ENCODE assay signal across 8 mouse cellular contexts in genomic region chr2:132253603-132254002, GRCm38 (mm10). TPM values are rescaled to one million over a fixed set of nuclear protein-coding genes. Genes with fewer than 3 reads are reported as not detected.
DNase-seq lines count a peak whose midpoint lies in the region; ATAC-seq and TF ChIP-seq lines count a peak whose summit lies in the region.

No protein-coding gene starts in this region.

- no peaks in the 10 kb centered on the region for H3K79me2 ChIP-seq in heart, adult 2 months (replicated peaks; ENCODE audit: control insufficient read depth, insufficient read depth, low read length)

- H3K4me2 ChIP-seq in forebrain, embryonic 14.5 days (ENCODE audit: low read length) = peak overlapping the region; percentile 45
- peak overlapping the region; percentile 77 for H3K4me2 ChIP-seq in liver, embryonic 15.5 days

- H3K4me1 ChIP-seq in heart, adult 2 months (ENCODE audit: control insufficient read depth, insufficient read depth, low read length) = peaks cover 2% of the 10 kb centered on the region; the same call in 1 of the 2 replicates
- peaks cover 5% of the 10 kb centered on the region; the same call in 1 of the 2 replicates for H3K4me1 ChIP-seq in forebrain, embryonic 14.5 days (ENCODE audit: control insufficient read depth, insufficient read depth, low read length)
- peaks cover 37% of the 10 kb centered on the region for H3K4me1 ChIP-seq in liver, embryonic 15.5 days (replicated peaks)

- H3K27me3 ChIP-seq in heart, adult 2 months (ENCODE audit: control insufficient read depth, insufficient read depth, low read length) = no peaks in the 10 kb centered on the region
- H3K27me3 ChIP-seq in forebrain, embryonic 14.5 days (replicated peaks; ENCODE audit: control insufficient read depth, insufficient read depth, low read length) = no peaks in the 10 kb centered on the region
- no peaks in the 10 kb centered on the region for H3K27me3 ChIP-seq in liver, embryonic 15.5 days

- TF ChIP-seq CTCF in heart, adult 2 months (IDR thresholded peaks at IDR 0.05) = no peak

- peak overlapping the region; percentile 54; the same call in 1 of the 2 replicates for H3K9ac ChIP-seq in heart, adult 2 months (ENCODE audit: low read depth, low read length)
- H3K9ac ChIP-seq in forebrain, embryonic 14.5 days (ENCODE audit: low read length) = peak overlapping the region; percentile 48; the same call in 1 of the 2 replicates
- peak overlapping the region; percentile 71 for H3K9ac ChIP-seq in liver, embryonic 15.5 days

- intact Hi-C loops in heart, adult 2 months (cut with DNase I) = loop anchor here (5.0 kb wide), 1 partner anchor 434 kb away; the partner anchor contains the start of gene Shld1
- intact Hi-C loops in heart, postnatal 14 days (cut with DNase I) = no loop called here

- DNase-seq in heart, adult 2 months = no peak
- DNase-seq in heart, postnatal 14 days = no peak
- DNase-seq in 3T3-L1 (ENCODE audit: low read depth, low spot score) = peak; percentile 34
- DNase-seq in forebrain, embryonic 14.5 days (ENCODE audit: low spot score) = no peak
- DNase-seq in layer of hippocampus, adult 9-10 months (ENCODE audit: low spot score) = no peak
- DNase-seq in thymus, postnatal 10 days (ENCODE audit: low spot score in 2 of 2) = no peak

- no peaks in the 10 kb centered on the region for H3K9me3 ChIP-seq in forebrain, embryonic 14.5 days (replicated peaks; ENCODE audit: control insufficient read depth, low read length)
- H3K9me3 ChIP-seq in liver, embryonic 15.5 days (replicated peaks) = no peaks in the 10 kb centered on the region

- ATAC-seq in forebrain, embryonic 14.5 days = no peak
- no peak for ATAC-seq in liver, embryonic 15.5 days (ENCODE audit: insufficient read depth)
- no peak for ATAC-seq in megakaryocyte progenitor cell, adult 5-6 weeks (replicated peaks; ENCODE audit: poor library complexity)

- TF ChIP-seq POLR2A in heart, adult 2 months (IDR thresholded peaks at IDR 0.05; ENCODE audit: insufficient read depth, low read depth, low read length) = no peak

- 2% methylated on average over 7 of the region's 7 CpGs for WGBS in heart, adult 2 months
- under 1% methylated on average over 7 of the region's 7 CpGs for WGBS in forebrain, embryonic 14.5 days
- under 1% methylated on average over 7 of the region's 7 CpGs for WGBS in liver, embryonic 15.5 days (ENCODE audit: insufficient replicate concordance)

- TF ChIP-seq EP300 in heart, adult 2 months (IDR thresholded peaks at IDR 0.05; ENCODE audit: insufficient read depth, low read depth, low read length) = no peak

- H3K4me3 ChIP-seq in heart, adult 2 months = peak overlapping the region; percentile 50
- H3K4me3 ChIP-seq in forebrain, embryonic 14.5 days (ENCODE audit: low read depth, low read length) = peak overlapping the region; percentile 55
- H3K4me3 ChIP-seq in liver, embryonic 15.5 days (replicated peaks) = peak overlapping the region; percentile 83

- H3K27ac ChIP-seq in heart, adult 2 months = peak overlapping the region; percentile 84
- peak overlapping the region; percentile 48; the same call in 1 of the 2 replicates for H3K27ac ChIP-seq in forebrain, embryonic 14.5 days (ENCODE audit: low read depth, low read length)
- peak overlapping the region; percentile 85 for H3K27ac ChIP-seq in liver, embryonic 15.5 days (replicated peaks)

- peaks cover 9% of the 10 kb centered on the region for H3K36me3 ChIP-seq in heart, adult 2 months (ENCODE audit: control insufficient read depth, insufficient read depth, low read length)
- H3K36me3 ChIP-seq in forebrain, embryonic 14.5 days (ENCODE audit: control insufficient read depth, insufficient read depth, low read length) = peaks cover 18% of the 10 kb centered on the region
- H3K36me3 ChIP-seq in liver, embryonic 15.5 days (replicated peaks) = peaks cover 32% of the 10 kb centered on the region

RNA-seq across cellular contexts. Expression of gene Pcna, which starts 0.5 kb away (rescaled TPM):
- 10 to 100 TPM; 36.5 to 39.9 TPM for total RNA-seq in heart, adult 2 months (2021)
- polyA plus RNA-seq in heart, adult 2 months (2012; rRNA removed) = 25.9 and 35.8 TPM in 2 replicates
- total RNA-seq in heart, postnatal 14 days (2021) = 10 to 100 TPM; 40.2 to 57.8 TPM
- polyA plus RNA-seq in forebrain, embryonic 14.5 days (2014; fragmentation: Nextera tagmentation; extraction: Ambion mirVana) = 217 and 258 TPM in 2 replicates
- 249 and 274 TPM in 2 replicates for polyA plus RNA-seq in liver, embryonic 15.5 days (2015; fragmentation: Nextera tagmentation; extraction: Ambion mirVana)
- total RNA-seq in megakaryocyte progenitor cell, adult 5-6 weeks (2015) = 782 and 829 TPM in 2 replicates
- 543 and 606 TPM in 2 replicates for total RNA-seq in megakaryocyte progenitor cell, adult 5-6 weeks (2017)

RNA-seq across cellular contexts. Expression of gene Tmem230, which starts 6.0 kb away (rescaled TPM):
- 10 to 100 TPM; 23.1 to 23.3 TPM for total RNA-seq in heart, adult 2 months (2021)
- 28.0 and 43.2 TPM in 2 replicates for polyA plus RNA-seq in heart, adult 2 months (2012; rRNA removed)
- 10 to 100 TPM; 20.2 to 23.7 TPM for total RNA-seq in heart, postnatal 14 days (2021)
- 51.3 and 53.6 TPM in 2 replicates for polyA plus RNA-seq in forebrain, embryonic 14.5 days (2014; fragmentation: Nextera tagmentation; extraction: Ambion mirVana)
- 14.7 and 15.5 TPM in 2 replicates for polyA plus RNA-seq in liver, embryonic 15.5 days (2015; fragmentation: Nextera tagmentation; extraction: Ambion mirVana)
- total RNA-seq in megakaryocyte progenitor cell, adult 5-6 weeks (2015) = 60.6 and 64.6 TPM in 2 replicates
- total RNA-seq in megakaryocyte progenitor cell, adult 5-6 weeks (2017) = 17.2 and 23.0 TPM in 2 replicates

RNA-seq across cellular contexts. Expression of gene Cds2, which starts 9.3 kb away (rescaled TPM):
- 10 to 100 TPM; 75.4 to 90.4 TPM for total RNA-seq in heart, adult 2 months (2021)
- polyA plus RNA-seq in heart, adult 2 months (2012; rRNA removed) = 48.0 and 85.1 TPM in 2 replicates
- 10 to 100 TPM; 80.1 to 91.4 TPM for total RNA-seq in heart, postnatal 14 days (2021)
- polyA plus RNA-seq in forebrain, embryonic 14.5 days (2014; fragmentation: Nextera tagmentation; extraction: Ambion mirVana) = 23.2 and 29.3 TPM in 2 replicates
- 8.8 and 9.6 TPM in 2 replicates for polyA plus RNA-seq in liver, embryonic 15.5 days (2015; fragmentation: Nextera tagmentation; extraction: Ambion mirVana)
- 6.9 and 9.3 TPM in 2 replicates for total RNA-seq in megakaryocyte progenitor cell, adult 5-6 weeks (2015)
- total RNA-seq in megakaryocyte progenitor cell, adult 5-6 weeks (2017) = 8.6 and 10.5 TPM in 2 replicates

Comparison
In these comparisons a context has a peak if more than half of its experiments do, and no peak if none do; other contexts are left out.
1. RNA of gene Pcna, which starts 0.5 kb away (total RNA-seq): 543 to 829 TPM in megakaryocyte progenitor cell, adult 5-6 weeks; 40.2 to 57.8 TPM in heart, postnatal 14 days and 36.5 to 39.9 TPM in heart, adult 2 months; every median in the first group is over 4 times any median in the second.
2. RNA of gene Cds2, which starts 9.3 kb away (total RNA-seq): 80.1 to 91.4 TPM in heart, postnatal 14 days and 75.4 to 90.4 TPM in heart, adult 2 months; 6.9 to 10.5 TPM in megakaryocyte progenitor cell, adult 5-6 weeks; every median in the first group is over 4 times any median in the second.
3. Peak in every context shown above with its lines, with median percentiles within 50 percentile points of each other: H3K27ac ChIP-seq, H3K4me3 ChIP-seq and H3K9ac ChIP-seq.